7 mouse cellular contexts compared by ENCODE assay signal in genomic region chr10:41489708-41490517, GRCm38 (mm10). TPM values are rescaled to one million over a fixed set of nuclear protein-coding genes. Genes with fewer than 3 reads are reported as not detected.
A peak's percentile ranks its signal among the peaks of the same experiment; 100 is the strongest.
DNase-seq lines count a peak whose midpoint lies in the region; ATAC-seq and TF ChIP-seq lines count a peak whose summit lies in the region.

Smpd2 (minus strand) TSS chr10:41490369.
Ppil6 (plus strand) TSS chr10:41490439.

- peak; percentile 92 for TF ChIP-seq POLR2A in small intestine, adult 2 months (IDR thresholded peaks at IDR 0.05; ENCODE audit: low read depth, low read length)

- H3K27me3 ChIP-seq in embryonic facial prominence, embryonic 12.5 days = no peaks in the 10 kb centered on the region
- no peaks in the 10 kb centered on the region for H3K27me3 ChIP-seq in limb, embryonic 11.5 days (ENCODE audit: control insufficient read depth, insufficient read depth, low read length)
- H3K27me3 ChIP-seq in midbrain, embryonic 13.5 days = 0 out of 2 replicates have a peak, but pooled peaks cover 3% of the 10 kb centered on the region
- H3K27me3 ChIP-seq in small intestine, adult 2 months (ENCODE audit: control insufficient read depth, insufficient read depth, low read length) = no peaks in the 10 kb centered on the region

- peaks cover 17% of the 10 kb centered on the region for H3K4me1 ChIP-seq in embryonic facial prominence, embryonic 12.5 days
- peaks cover 8% of the 10 kb centered on the region for H3K4me1 ChIP-seq in limb, embryonic 11.5 days (ENCODE audit: control insufficient read depth, insufficient read depth, low read length)
- H3K4me1 ChIP-seq in midbrain, embryonic 13.5 days (replicated peaks) = peaks cover 39% of the 10 kb centered on the region
- peaks cover 19% of the 10 kb centered on the region for H3K4me1 ChIP-seq in small intestine, adult 2 months (ENCODE audit: control insufficient read depth, insufficient read depth, insufficient read length, low read length)

- peak; percentile 88 for ATAC-seq in embryonic facial prominence, embryonic 12.5 days (ENCODE audit: insufficient number of reproducible peaks, insufficient read depth, low FRiP score, low TSS enrichment)
- ATAC-seq in limb, embryonic 11.5 days (ENCODE audit: insufficient number of reproducible peaks, low FRiP score, low TSS enrichment, low read depth) = peak; percentile 96
- peak; percentile 95 for ATAC-seq in midbrain, embryonic 13.5 days

- H3K36me3 ChIP-seq in embryonic facial prominence, embryonic 12.5 days = peaks cover 34% of the 10 kb centered on the region
- peaks cover 1% of the 10 kb centered on the region; the same call in 1 of the 2 replicates for H3K36me3 ChIP-seq in limb, embryonic 11.5 days (ENCODE audit: control insufficient read depth, insufficient read depth, low read length)
- H3K36me3 ChIP-seq in midbrain, embryonic 13.5 days = peaks cover 30% of the 10 kb centered on the region
- H3K36me3 ChIP-seq in small intestine, adult 2 months (ENCODE audit: control insufficient read depth, insufficient read depth, low read length) = peaks cover 27% of the 10 kb centered on the region

- H3K4me2 ChIP-seq in embryonic facial prominence, embryonic 12.5 days (replicated peaks) = peak within 1 kb of the TSS; percentile 99
- H3K4me2 ChIP-seq in limb, embryonic 11.5 days (ENCODE audit: low read depth, severe bottlenecking) = peak within 1 kb of the TSS; percentile 94
- peak within 1 kb of the TSS; percentile 85 for H3K4me2 ChIP-seq in midbrain, embryonic 13.5 days (replicated peaks)

- no peak for TF ChIP-seq CTCF in small intestine, adult 2 months (IDR thresholded peaks at IDR 0.05; ENCODE audit: extremely low read depth, insufficient read length, insufficient replicate concordance, low read depth, low read length)

- peak within 1 kb of the TSS; percentile 79 for H3K9ac ChIP-seq in embryonic facial prominence, embryonic 12.5 days
- peak within 1 kb of the TSS; percentile 77 for H3K9ac ChIP-seq in limb, embryonic 11.5 days (ENCODE audit: low read length)
- peak within 1 kb of the TSS; percentile 72 for H3K9ac ChIP-seq in midbrain, embryonic 13.5 days (replicated peaks)

- DNase-seq in adrenal gland, postnatal 36 days = peak; percentile 96 to 97
- DNase-seq in heart, adult 18-20 months = peak; percentile 97 to 99
- peak; percentile 99 for DNase-seq in kidney, adult 18-20 months
- peak; percentile 98 for DNase-seq in limb, embryonic 11.5 days (ENCODE audit: low spot score)

- 2% methylated on average over 50 of the region's 50 CpGs for WGBS in embryonic facial prominence, embryonic 12.5 days
- under 1% methylated on average over 50 of the region's 50 CpGs for WGBS in limb, embryonic 11.5 days
- under 1% methylated on average over 50 of the region's 50 CpGs for WGBS in midbrain, embryonic 13.5 days
- under 1% methylated on average over 50 of the region's 50 CpGs for whole genome bisulfite sequencing in small intestine, adult 2 months

- peak within 1 kb of the TSS; percentile 77 for H3K27ac ChIP-seq in embryonic facial prominence, embryonic 12.5 days
- 0 out of 2 replicates have a peak within 1 kb of the TSS, but pooled peaks have one; percentile 2 for H3K27ac ChIP-seq in limb, embryonic 11.5 days (replicated peaks; ENCODE audit: low read depth, low read length)
- H3K27ac ChIP-seq in midbrain, embryonic 13.5 days = no peak within 1 kb of the TSS
- H3K27ac ChIP-seq in small intestine, adult 2 months (ENCODE audit: insufficient read depth, low read depth, low read length) = peak within 1 kb of the TSS; percentile 87

- H3K4me3 ChIP-seq in embryonic facial prominence, embryonic 12.5 days = peak within 1 kb of the TSS; percentile 65
- peak within 1 kb of the TSS; percentile 47 for H3K4me3 ChIP-seq in limb, embryonic 11.5 days (ENCODE audit: low read depth, low read length)
- H3K4me3 ChIP-seq in midbrain, embryonic 13.5 days (replicated peaks) = peak within 1 kb of the TSS; percentile 66
- peak within 1 kb of the TSS; percentile 85 for H3K4me3 ChIP-seq in small intestine, adult 2 months (ENCODE audit: low read depth, low read length)

- H3K9me3 ChIP-seq in embryonic facial prominence, embryonic 12.5 days = no peaks in the 10 kb centered on the region
- no peaks in the 10 kb centered on the region for H3K9me3 ChIP-seq in limb, embryonic 11.5 days (ENCODE audit: control insufficient read depth, low read length)
- H3K9me3 ChIP-seq in midbrain, embryonic 13.5 days = no peaks in the 10 kb centered on the region

RNA-seq across cellular contexts. Expression of gene Smpd2, which starts in this region (rescaled TPM):
- 10 to 100 TPM; 20.5 to 27.0 TPM for total RNA-seq in adrenal gland, postnatal 36 days (2021)
- polyA plus RNA-seq in embryonic facial prominence, embryonic 12.5 days (2016; fragmentation: Nextera tagmentation; extraction: Ambion mirVana) = 57.9 and 59.8 TPM in 2 replicates
- total RNA-seq in heart, adult 18-20 months (2021) = 10 to 100 TPM; 32.6 to 33.6 TPM
- 57.3 and 62.3 TPM in 2 replicates for polyA plus RNA-seq in limb, embryonic 11.5 days (2014; fragmentation: Nextera tagmentation; extraction: Ambion mirVana)
- polyA plus RNA-seq in midbrain, embryonic 13.5 days (2015; fragmentation: Nextera tagmentation; extraction: Ambion mirVana) = 35.0 and 37.0 TPM in 2 replicates
- 49.9 and 121 TPM in 2 replicates for polyA plus RNA-seq in small intestine, adult 2 months (2012; rRNA removed)

RNA-seq across cellular contexts. Expression of gene Ppil6, which starts in this region (rescaled TPM):
- 1 to 10 TPM in 1 of 2 experiments, under 1 TPM in 1; 0.50 to 1.2 TPM for total RNA-seq in adrenal gland, postnatal 36 days (2021)
- polyA plus RNA-seq in embryonic facial prominence, embryonic 12.5 days (2016; fragmentation: Nextera tagmentation; extraction: Ambion mirVana) = 0.55 and 1.2 TPM in 2 replicates
- total RNA-seq in heart, adult 18-20 months (2021) = 1 to 10 TPM in 1 of 2 experiments, under 1 TPM in 1; 0.74 to 1.9 TPM
- 0.43 and 1.1 TPM in 2 replicates for polyA plus RNA-seq in limb, embryonic 11.5 days (2014; fragmentation: Nextera tagmentation; extraction: Ambion mirVana)
- 1.6 and 2.7 TPM in 2 replicates for polyA plus RNA-seq in midbrain, embryonic 13.5 days (2015; fragmentation: Nextera tagmentation; extraction: Ambion mirVana)
- 0.15 TPM in 1 of 2 replicates, not detected in the other for polyA plus RNA-seq in small intestine, adult 2 months (2012; rRNA removed)
